Mouse (Mus musculus) olfactory bulb, adult 2 months (tissue): ENCODE data around the gene Yars2. TPM values are rescaled to one million over a fixed set of nuclear protein-coding genes. Genes with fewer than 3 reads are reported as not detected.

Source experiments
- H3K27ac ChIP-seq: fragments of 200-500 bp; 2 replicates; pipeline ENCODE4 v1.5.1; 2012; ENCODE audit warnings: low read depth, low read length; ENCODE audit not compliant: insufficient read depth
- H3K4me1 ChIP-seq: fragments of 200-500 bp; 2 replicates; pipeline ENCODE4 v1.6.1; 2012; ENCODE audit warnings: low read length; ENCODE audit not compliant: control insufficient read depth, insufficient read depth
- H3K4me3 ChIP-seq: fragments of 200-500 bp; 2 replicates; pipeline ENCODE4 v1.5.1; 2012; ENCODE audit warnings: mild to moderate bottlenecking, low read depth, low read length, moderate library complexity; ENCODE audit not compliant: insufficient read depth
- CTCF ChIP-seq: fragments of 200-500 bp; IDR thresholded peaks from 2 replicates; pipeline ENCODE4 v1.5.1; 2012; ENCODE audit warnings: low read depth, mild to moderate bottlenecking, low read length, moderate library complexity; ENCODE audit not compliant: insufficient read depth
- POLR2A ChIP-seq: fragments of 200-500 bp; IDR thresholded peaks from 2 replicates; pipeline ENCODE4 v1.6.1; 2012; ENCODE audit warnings: mild to moderate bottlenecking, low read depth, low read length, moderate library complexity; ENCODE audit not compliant: insufficient read depth
- WGBS: fragments of 180-500 bp; shearing (Covaris S2); methylation state at CpG from one replicate; pipeline ENCODE4 v1.1.7; 2018; 5-methylcytosine and 5-hydroxymethylcytosine counted together
- polyA plus RNA-seq: library from polyadenylated mRNA; stranded (reverse); fragments of >200 nt; gene quantifications from 2 replicates; pipeline ENCODE4 v1.2.4, GENCODE M21; 2012; ENCODE audit warnings: low replicate concordance; ENCODE audit not compliant: missing spikeins, insufficient read depth, insufficient read length

Gene Yars2
- polyA plus RNA-seq = not detected in 2 replicates

- H3K4me1 ChIP-seq = no peaks in the 10 kb centered on the region
- under 1% methylated on average over 50 of the region's 50 CpGs for WGBS
- TF ChIP-seq POLR2A (peak; percentile 75), CTCF (peak; percentile 58)
- peak within 1 kb of the TSS; percentile 84 for H3K4me3 ChIP-seq
- peak within 1 kb of the TSS; percentile 93 for H3K27ac ChIP-seq
These were observed at the start of gene Yars2 for GRCm38 (mm10) chr16:16302369-16303137. Gene Yars2, plus strand, starts transcription at chr16:16302965.

GRCm38 (mm10) chr16:16253326-16254074 is 49.3 kb upstream of the Yars2 start:
- no peak for TF ChIP-seq CTCF
- no peak for TF ChIP-seq POLR2A
- Histone ChIP-seq H3K27ac (no peak overlapping the region), H3K4me3 (no peak overlapping the region), H3K4me1 (no peaks in the 10 kb centered on the region)
- WGBS = 33% methylated on average over 4 of the region's 4 CpGs

- Histone ChIP-seq H3K4me1 (no peaks in the 10 kb centered on the region), H3K4me3 (no peak overlapping the region), H3K27ac (no peak overlapping the region)
- WGBS = 81% methylated on average over 1 of the region's 1 CpGs
- TF ChIP-seq CTCF = no peak
- TF ChIP-seq POLR2A = no peak
These were observed 47.5 kb upstream of the Yars2 start for GRCm38 (mm10) chr16:16255217-16255616.

- no peak overlapping the region for H3K27ac ChIP-seq
- no peak for TF ChIP-seq CTCF
- 84% methylated on average over 7 of the region's 7 CpGs for WGBS
These were observed 46.9 kb upstream of the Yars2 start for GRCm38 (mm10) chr16:16255874-16256273.

GRCm38 (mm10) chr16:16256672-16257071 is 46.1 kb upstream of the Yars2 start:
- no peak for TF ChIP-seq CTCF
- no peak for TF ChIP-seq POLR2A
- 83% methylated on average over 1 of the region's 1 CpGs for WGBS
- Histone ChIP-seq H3K27ac (no peak overlapping the region), H3K4me1 (no peaks in the 10 kb centered on the region), H3K4me3 (no peak overlapping the region)

More at GRCm38 (mm10) chr16:16255874-16256273, 46.9 kb upstream of the Yars2 start:
- Histone ChIP-seq H3K4me3 (no peak overlapping the region), H3K4me1 (no peaks in the 10 kb centered on the region)

GRCm38 (mm10) chr16:16260882-16261281 is 41.9 kb upstream of the Yars2 start:
- TF ChIP-seq CTCF = no peak
- no peak for TF ChIP-seq POLR2A
- 95% methylated on average over 5 of the region's 5 CpGs for WGBS
- Histone ChIP-seq H3K4me1 (no peaks in the 10 kb centered on the region), H3K27ac (no peak overlapping the region), H3K4me3 (no peak overlapping the region)

GRCm38 (mm10) chr16:16261481-16261880 is 41.3 kb upstream of the Yars2 start:
- WGBS = 86% methylated on average over 6 of the region's 6 CpGs
- TF ChIP-seq CTCF (no peak), POLR2A (no peak)

GRCm38 (mm10) chr16:16262436-16262835 is 40.3 kb upstream of the Yars2 start:
- Histone ChIP-seq H3K4me1 (no peaks in the 10 kb centered on the region), H3K4me3 (no peak overlapping the region), H3K27ac (no peak overlapping the region)
- TF ChIP-seq POLR2A = no peak
- no peak for TF ChIP-seq CTCF
- 87% methylated on average over 3 of the region's 3 CpGs for WGBS

More at GRCm38 (mm10) chr16:16261481-16261880, 41.3 kb upstream of the Yars2 start:
- Histone ChIP-seq H3K4me1 (no peaks in the 10 kb centered on the region), H3K27ac (no peak overlapping the region), H3K4me3 (no peak overlapping the region)

- Histone ChIP-seq H3K27ac (no peak overlapping the region), H3K4me1 (no peaks in the 10 kb centered on the region), H3K4me3 (no peak overlapping the region)
- 27% methylated on average over 3 of the region's 3 CpGs for WGBS
- TF ChIP-seq CTCF (no peak), POLR2A (no peak)
These were observed 29.8 kb upstream of the Yars2 start for GRCm38 (mm10) chr16:16272978-16273377.
